Mouse (Mus musculus) intestine, embryonic 16.5 days (tissue): ENCODE data around the gene Rpl36al. TPM values are rescaled to one million over a fixed set of nuclear protein-coding genes. Genes with fewer than 3 reads are reported as not detected.

ENCODE experiments used
- ATAC-seq: fragments of 200-750 bp; cut with Nextera tagmentation; 2 replicates; pipeline ENCODE4 v1.8.0; 2017; ENCODE audit warnings: moderate TSS enrichment, moderate library complexity
- H3K27ac ChIP-seq: fragments of 300-500 bp; sonication (generic); 2 replicates; pipeline ENCODE4 v1.5.1; 2014; ENCODE audit warnings: mild to moderate bottlenecking, low read length
- H3K27me3 ChIP-seq: fragments of 300-500 bp; sonication (generic); replicated peaks from 2 replicates; pipeline ENCODE4 v1.6.1; 2014; ENCODE audit warnings: low read length, control low read depth, mixed read lengths; ENCODE audit not compliant: control insufficient read depth, insufficient read depth
- H3K36me3 ChIP-seq: fragments of 300-500 bp; sonication (generic); 2 replicates; pipeline ENCODE4 v1.6.1; 2014; ENCODE audit warnings: low read length, control low read depth; ENCODE audit not compliant: control insufficient read depth, insufficient read depth
- H3K4me1 ChIP-seq: fragments of 300-500 bp; sonication (generic); 2 replicates; pipeline ENCODE4 v1.6.1; 2014; ENCODE audit warnings: low read length, control low read depth, mixed read lengths; ENCODE audit not compliant: control insufficient read depth, insufficient read depth
- H3K4me2 ChIP-seq: fragments of 300-500 bp; sonication (generic); 2 replicates; pipeline ENCODE4 v1.6.1; 2014; ENCODE audit warnings: low read depth, low read length, control low read depth
- H3K4me3 ChIP-seq: fragments of 300-500 bp; sonication (generic); 2 replicates; pipeline ENCODE4 v1.5.1; 2014; ENCODE audit warnings: mild to moderate bottlenecking, low read length
- H3K9ac ChIP-seq: fragments of 300-500 bp; sonication (generic); 2 replicates; pipeline ENCODE4 v1.6.1; 2014; ENCODE audit warnings: low read depth, low read length
- H3K9me3 ChIP-seq: fragments of 300-500 bp; sonication (generic); 2 replicates; pipeline ENCODE4 v1.6.1; 2016; ENCODE audit warnings: low read length, control low read depth; ENCODE audit not compliant: control insufficient read depth
- WGBS: fragments of 180-500 bp; shearing (Covaris S2); extraction: QIAGEN DNeasy Blood & Tissue Kit; methylation state at CpG from one replicate; pipeline ENCODE4 v1.1.7; 2014; 5-methylcytosine and 5-hydroxymethylcytosine counted together
- polyA plus RNA-seq: library from polyadenylated mRNA; unstranded; fragments of >200 nt; fragmentation: Nextera tagmentation; extraction: Ambion mirVana; gene quantifications from 2 replicates; pipeline ENCODE4 v1.2.1, GENCODE M21; 2015

The Rpl36al gene
- polyA plus RNA-seq = 602 and 654 TPM in 2 replicates

DNA sequence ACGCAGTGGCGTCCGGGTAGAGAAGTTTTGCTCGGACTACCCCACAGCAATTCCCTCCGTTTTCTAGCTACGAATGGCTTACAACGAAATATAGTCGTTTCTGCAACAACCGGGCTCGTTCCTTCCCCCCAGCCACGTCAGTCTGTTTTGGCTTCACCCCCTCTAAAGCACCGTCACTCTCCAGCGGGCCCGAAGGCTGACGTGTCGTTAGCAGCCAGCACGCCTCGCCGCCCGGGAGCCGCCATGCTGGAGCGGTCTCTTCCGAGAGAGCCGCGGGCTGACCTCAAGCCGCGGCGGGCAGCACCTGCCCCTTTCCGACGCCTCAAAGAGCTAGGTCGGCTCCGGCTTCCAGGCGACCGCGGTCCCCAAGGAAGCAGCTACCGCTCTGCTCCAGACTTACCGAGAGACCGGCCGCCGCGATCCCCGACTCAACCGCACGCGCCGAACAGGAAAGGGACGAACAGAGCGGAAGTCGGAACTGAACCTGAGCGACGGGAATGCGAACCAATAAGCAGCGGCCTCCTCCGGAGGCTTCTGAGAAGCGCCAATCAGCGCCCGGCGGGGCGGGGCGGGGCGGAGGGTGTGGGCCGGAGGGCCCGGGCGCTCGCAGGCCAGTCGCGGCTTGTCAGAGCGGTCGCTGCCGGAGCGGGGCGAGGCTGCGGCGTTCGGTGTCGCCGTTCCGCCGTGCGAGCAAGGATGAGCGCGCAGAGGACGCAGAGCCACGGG, at the start of gene Rpl36al, which contains the start of gene Mgat2:
Rpl36al (minus strand) TSS at position 501 of the 726 bp plus-strand sequence.
Mgat2 (plus strand) TSS at position 575 of the 726 bp plus-strand sequence.
- under 1% methylated on average over 82 of the region's 84 CpGs for WGBS
- peak within 1 kb of the TSS; percentile 93 for H3K9ac ChIP-seq

DNA sequence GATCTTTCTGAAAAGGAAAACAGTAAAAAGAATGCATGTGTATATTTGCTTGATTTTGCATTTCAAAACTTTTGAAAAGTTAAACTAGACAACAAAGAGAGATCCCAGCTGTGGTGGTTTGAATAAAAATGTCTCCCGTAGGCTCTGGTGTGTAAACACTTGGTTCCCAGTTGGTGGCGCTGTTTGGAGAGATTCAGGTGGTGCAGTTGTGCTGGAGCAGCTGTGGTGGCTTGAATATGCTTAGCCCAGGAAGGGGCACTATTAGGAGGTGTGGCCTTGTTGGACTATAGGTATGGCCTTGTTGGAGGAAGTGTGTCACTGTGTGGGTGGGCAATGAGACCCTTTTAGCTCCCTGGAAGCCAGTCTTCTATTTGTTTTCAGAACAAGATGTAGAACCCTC, 45.4 kb upstream of the Rpl36al start:
- Histone ChIP-seq H3K27me3 (no peaks in the 10 kb centered on the region), H3K4me2 (no peak overlapping the region), H3K27ac (no peak overlapping the region), H3K4me3 (no peak overlapping the region), H3K9ac (no peak overlapping the region), H3K9me3 (no peaks in the 10 kb centered on the region), H3K4me1 (0 out of 2 replicates have a peak, but pooled peaks cover 3% of the 10 kb centered on the region), H3K36me3 (no peaks in the 10 kb centered on the region)
- no peak for ATAC-seq
- WGBS = 73% methylated on average over 2 of the region's 2 CpGs

More for the DNA sequence above, at the start of gene Rpl36al, which contains the start of gene Mgat2:
- ATAC-seq = peak; percentile 99
- peak within 1 kb of the TSS; percentile 90 for H3K27ac ChIP-seq
- no peaks in the 10 kb centered on the region for H3K9me3 ChIP-seq
- peaks cover 17% of the 10 kb centered on the region for H3K4me1 ChIP-seq
- H3K4me2 ChIP-seq = peak within 1 kb of the TSS; percentile 92
- peak within 1 kb of the TSS; percentile 86 for H3K4me3 ChIP-seq
- H3K36me3 ChIP-seq = peaks cover 4% of the 10 kb centered on the region; the same call in 1 of the 2 replicates
- no peaks in the 10 kb centered on the region for H3K27me3 ChIP-seq

DNA sequence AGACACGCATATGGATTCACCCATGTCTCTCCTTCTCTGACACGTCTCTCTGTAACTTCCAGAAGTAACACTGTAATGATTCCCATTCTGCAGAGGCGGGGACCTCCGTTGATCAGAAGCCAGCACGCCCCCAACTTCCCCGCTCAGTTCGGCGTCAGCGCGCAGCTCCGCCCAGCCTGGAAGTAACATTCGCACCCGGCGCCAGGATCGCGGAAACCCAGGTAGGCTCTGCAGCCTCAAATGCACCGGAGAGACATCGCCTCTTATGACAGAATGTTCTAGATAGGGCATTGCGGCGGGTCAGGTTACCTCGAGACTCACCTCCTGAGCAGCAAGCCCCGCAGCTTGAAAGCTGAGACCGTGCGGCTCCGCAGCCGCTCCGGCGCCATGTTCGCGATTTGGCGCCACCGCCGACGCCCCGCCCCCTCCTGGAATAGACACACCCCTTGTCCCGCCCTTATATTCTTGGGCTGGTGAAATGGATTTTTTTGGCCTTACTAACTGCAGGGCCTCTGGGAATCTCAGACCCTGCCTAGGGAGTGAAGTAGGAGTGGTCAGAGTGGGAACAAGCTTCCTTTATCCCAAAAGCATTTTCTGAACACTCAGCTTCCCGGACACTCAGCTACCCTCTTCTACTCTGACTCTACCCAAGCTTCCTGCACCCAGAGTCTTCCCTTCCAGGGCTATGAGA, 44.0 kb upstream of the Rpl36al start, which contains the start of gene Pole2:
Pole2 (minus strand) TSS at position 420 of the 691 bp plus-strand sequence.
- Histone ChIP-seq H3K9me3 (no peaks in the 10 kb centered on the region), H3K27ac (peak within 1 kb of the TSS; percentile 90), H3K4me1 (0 out of 2 replicates have a peak, but pooled peaks cover 3% of the 10 kb centered on the region), H3K4me2 (peak within 1 kb of the TSS; percentile 44), H3K9ac (peak within 1 kb of the TSS; percentile 73), H3K36me3 (no peaks in the 10 kb centered on the region), H3K4me3 (peak within 1 kb of the TSS; percentile 76), H3K27me3 (no peaks in the 10 kb centered on the region)
- peak; percentile 98 for ATAC-seq
- WGBS = under 1% methylated on average over 37 of the region's 37 CpGs

DNA sequence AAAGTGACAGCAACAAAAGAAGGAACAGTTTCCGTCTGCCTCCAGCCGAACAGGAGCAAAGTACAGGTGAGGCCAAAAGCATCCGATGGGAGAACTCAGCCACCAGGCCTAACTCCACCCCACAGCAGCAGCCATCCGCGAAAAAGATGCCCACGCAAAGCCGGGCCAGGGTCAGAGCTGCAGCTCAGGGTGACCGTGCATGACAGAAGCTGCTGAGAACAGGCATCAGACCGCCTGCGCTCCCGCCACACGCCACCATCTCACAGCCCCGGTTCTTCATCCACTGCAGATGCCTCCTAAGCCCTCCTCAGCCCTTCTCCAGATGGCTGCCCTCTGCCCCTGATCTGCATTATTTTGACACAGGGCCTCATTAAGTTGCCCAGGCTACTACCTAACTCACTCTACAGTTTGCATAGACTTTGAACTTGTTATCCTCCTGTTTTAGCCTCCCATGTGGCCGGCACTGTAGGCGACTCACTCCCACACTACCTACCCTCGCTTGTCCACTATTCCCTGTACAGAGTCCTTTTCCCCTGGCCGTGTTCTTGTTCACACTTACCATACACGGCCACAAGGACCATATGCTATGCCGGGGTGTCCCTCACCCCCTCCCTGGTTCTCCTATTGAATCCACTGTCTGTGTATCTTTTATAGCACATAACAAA, 36.9 kb upstream of the Rpl36al start:
- H3K4me1 ChIP-seq = no peaks in the 10 kb centered on the region
- no peaks in the 10 kb centered on the region for H3K9me3 ChIP-seq
- ATAC-seq = no peak; the same call in 1 of the 2 replicates
- H3K9ac ChIP-seq = no peak overlapping the region
- 91% methylated on average over 19 of the region's 19 CpGs for WGBS
- peaks cover 11% of the 10 kb centered on the region for H3K36me3 ChIP-seq
- H3K4me3 ChIP-seq = no peak overlapping the region
- H3K27me3 ChIP-seq = no peaks in the 10 kb centered on the region
- H3K4me2 ChIP-seq = no peak overlapping the region
- H3K27ac ChIP-seq = no peak overlapping the region

DNA sequence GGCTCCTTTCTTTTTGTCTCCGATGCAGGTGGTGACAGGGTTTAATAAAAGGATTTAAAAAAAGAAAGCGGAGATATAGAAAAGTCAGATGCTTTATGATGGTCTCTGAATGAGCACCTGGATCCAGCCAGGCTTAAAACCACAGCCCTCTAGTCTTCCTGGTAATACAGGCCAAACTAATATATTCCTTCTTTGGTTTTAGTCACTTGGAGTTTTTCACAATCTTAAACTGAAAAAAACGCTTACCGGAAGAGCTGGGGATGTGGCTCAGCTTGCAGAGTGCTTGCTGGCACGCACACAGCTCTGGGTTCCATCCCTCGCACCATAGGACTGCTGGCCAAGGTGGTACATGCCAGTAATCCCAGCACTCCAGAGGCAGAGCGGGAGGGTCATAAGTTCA, 32.7 kb upstream of the Rpl36al start:
- no peaks in the 10 kb centered on the region for H3K4me1 ChIP-seq
- no peak overlapping the region for H3K9ac ChIP-seq
- no peak overlapping the region for H3K4me2 ChIP-seq
- H3K27ac ChIP-seq = no peak overlapping the region
- H3K9me3 ChIP-seq = no peaks in the 10 kb centered on the region
- 95% methylated on average over 7 of the region's 7 CpGs for WGBS
- no peak overlapping the region for H3K4me3 ChIP-seq
- no peak for ATAC-seq
- H3K36me3 ChIP-seq = peaks cover 13% of the 10 kb centered on the region
- no peaks in the 10 kb centered on the region for H3K27me3 ChIP-seq

DNA sequence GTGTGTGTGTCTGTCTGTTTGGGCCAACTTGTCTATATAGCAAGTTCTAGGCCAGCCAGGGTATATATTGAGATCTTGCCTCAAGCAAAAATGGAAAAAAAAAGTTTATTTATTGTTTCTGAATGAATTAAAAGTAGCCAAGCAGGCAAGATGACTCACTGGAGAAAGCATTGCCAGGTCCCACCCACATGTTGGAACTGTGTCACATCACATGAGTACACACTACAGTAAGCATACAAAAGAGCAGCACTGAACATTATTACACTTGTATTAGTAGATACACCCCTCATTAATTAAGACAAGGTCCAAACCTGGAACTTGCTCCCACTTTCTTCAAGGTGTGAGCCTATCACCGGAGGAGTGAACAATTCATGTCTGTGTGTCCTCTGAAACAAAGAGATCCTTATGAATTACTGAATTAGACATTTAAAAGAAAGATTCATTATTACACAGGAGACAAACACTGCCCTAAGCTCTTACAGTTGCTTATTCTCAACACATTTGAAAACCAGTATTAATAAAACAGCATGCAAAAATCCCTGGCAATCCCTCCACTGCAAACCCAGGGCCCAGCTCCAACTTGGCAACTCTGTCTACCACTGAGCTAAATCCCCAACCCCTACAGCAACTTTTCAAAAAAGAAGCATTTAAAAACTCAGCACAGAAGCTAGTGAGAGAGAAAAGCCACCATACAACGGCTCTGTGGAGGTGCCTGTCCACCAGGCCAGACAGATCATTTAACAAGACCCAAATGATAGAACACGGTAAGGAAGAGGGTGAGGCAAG, 31.3 kb upstream of the Rpl36al start:
- Histone ChIP-seq H3K9me3 (no peaks in the 10 kb centered on the region), H3K4me2 (no peak overlapping the region), H3K9ac (no peak overlapping the region), H3K4me3 (no peak overlapping the region), H3K36me3 (peaks cover 16% of the 10 kb centered on the region), H3K27me3 (no peaks in the 10 kb centered on the region), H3K27ac (no peak overlapping the region), H3K4me1 (no peaks in the 10 kb centered on the region)
- ATAC-seq = no peak
- WGBS = 88% methylated on average over 3 of the region's 3 CpGs

DNA sequence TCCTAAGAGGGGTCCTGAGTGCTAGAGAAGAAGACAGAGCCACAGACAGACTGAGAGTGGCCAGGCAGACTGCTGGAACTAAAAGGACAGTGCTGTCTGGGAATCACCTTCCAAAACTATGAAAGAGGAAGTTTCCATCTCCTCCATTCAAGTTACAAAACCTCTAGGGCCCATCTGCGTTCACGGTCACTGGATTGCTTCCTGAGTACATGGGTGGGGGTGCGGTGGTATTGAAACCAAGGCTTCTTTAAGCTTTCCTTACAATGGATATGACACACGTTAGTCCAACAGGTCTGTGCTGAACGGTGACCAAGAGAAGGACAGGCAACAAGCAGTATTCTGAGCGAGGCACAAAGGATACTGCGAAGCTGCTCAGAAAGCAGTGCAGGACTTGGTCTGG, 30.5 kb upstream of the Rpl36al start:
- Histone ChIP-seq H3K27ac (no peak overlapping the region), H3K4me1 (no peaks in the 10 kb centered on the region), H3K9me3 (no peaks in the 10 kb centered on the region), H3K4me3 (no peak overlapping the region), H3K9ac (no peak overlapping the region), H3K27me3 (no peaks in the 10 kb centered on the region), H3K36me3 (peaks cover 16% of the 10 kb centered on the region), H3K4me2 (no peak overlapping the region)
- ATAC-seq = no peak
- WGBS = 93% methylated on average over 7 of the region's 7 CpGs

DNA sequence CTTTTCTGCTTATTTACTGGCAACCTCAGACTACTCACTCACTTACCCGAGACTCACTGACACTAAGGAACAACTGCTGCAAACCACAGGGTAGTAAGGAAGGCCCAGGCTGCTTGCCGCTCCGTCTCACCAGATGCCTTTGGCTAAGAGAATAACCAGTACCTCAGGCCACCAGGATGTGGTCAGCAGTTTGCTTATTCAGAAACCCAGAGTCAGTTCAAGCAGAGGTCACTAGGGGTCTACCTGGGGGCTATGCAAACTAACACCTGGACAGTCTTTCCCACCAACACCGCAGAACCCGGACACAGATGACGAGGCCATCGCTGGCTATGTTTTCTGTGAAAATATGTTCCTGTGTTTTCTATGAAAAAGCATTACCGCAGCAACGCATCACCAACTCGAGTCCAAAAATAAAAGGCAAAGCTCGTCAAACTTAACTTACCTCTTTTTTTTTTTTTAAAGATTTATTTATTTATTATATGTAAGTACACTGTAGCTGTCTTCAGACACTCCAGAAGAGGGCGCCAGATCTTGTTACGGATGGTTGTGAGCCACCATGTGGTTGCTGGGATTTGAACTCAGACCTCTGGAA, 29.4 kb upstream of the Rpl36al start:
- no peak overlapping the region for H3K9ac ChIP-seq
- no peaks in the 10 kb centered on the region for H3K9me3 ChIP-seq
- no peak overlapping the region for H3K4me2 ChIP-seq
- peaks cover 16% of the 10 kb centered on the region for H3K36me3 ChIP-seq
- 92% methylated on average over 13 of the region's 13 CpGs for WGBS
- H3K4me1 ChIP-seq = no peaks in the 10 kb centered on the region
- ATAC-seq = no peak
- no peak overlapping the region for H3K4me3 ChIP-seq
- no peak overlapping the region for H3K27ac ChIP-seq
- H3K27me3 ChIP-seq = no peaks in the 10 kb centered on the region
